Comparison of ENCODE assay signal across 8 mouse cellular contexts in the genomic region with DNA sequence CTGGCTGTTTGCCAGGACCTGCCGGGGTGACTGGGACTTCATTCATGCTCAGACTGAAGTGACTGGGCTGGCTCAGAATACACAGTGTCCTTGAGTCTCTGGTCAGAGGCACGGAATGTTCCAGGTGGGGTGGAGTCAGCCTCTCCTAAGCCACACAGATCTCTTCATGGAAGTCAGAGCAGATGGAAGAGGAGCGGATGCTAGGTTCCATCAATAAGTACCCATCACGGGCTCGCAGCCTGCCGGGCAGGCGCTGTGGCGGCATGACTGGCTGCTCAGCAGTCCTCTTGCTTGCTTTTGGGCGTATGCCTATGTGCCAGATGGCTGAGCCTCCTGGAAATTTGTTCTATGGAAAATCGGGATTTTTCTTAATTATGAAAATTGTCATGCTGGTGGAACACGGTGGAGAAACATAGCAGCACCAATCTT. TPM values are rescaled to one million over a fixed set of nuclear protein-coding genes. Genes with fewer than 3 reads are reported as not detected.
DNase-seq lines count a peak whose midpoint lies in the region; ATAC-seq and TF ChIP-seq lines count a peak whose summit lies in the region.

No protein-coding gene starts in this region.

- no peak overlapping the region for H3K9ac ChIP-seq in neural tube, embryonic 13.5 days
- no peak overlapping the region for H3K9ac ChIP-seq in forebrain, embryonic 14.5 days (ENCODE audit: low read length)
- no peak overlapping the region for H3K9ac ChIP-seq in stomach, postnatal 0 days (ENCODE audit: low read length)

- WGBS in neural tube, embryonic 13.5 days, result 73% methylated on average over 11 of the region's 11 CpGs
- WGBS in forebrain, embryonic 14.5 days, result 61% methylated on average over 11 of the region's 11 CpGs
- WGBS in stomach, postnatal 0 days, result 72% methylated on average over 11 of the region's 11 CpGs

- no peak for ATAC-seq in neural tube, embryonic 13.5 days (ENCODE audit: low read depth)
- peak; percentile 68; the same call in 1 of the 2 replicates for ATAC-seq in forebrain, embryonic 14.5 days
- ATAC-seq in stomach, postnatal 0 days (ENCODE audit: low FRiP score, low TSS enrichment), result peak; percentile 73
- ATAC-seq in erythroblast, adult 5-6 weeks (replicated peaks; ENCODE audit: low FRiP score, poor library complexity, severe bottlenecking), result no peak

- intact Hi-C loops in left cerebral cortex, postnatal 10 days (cut with DNase I), result no loop called here

- peaks cover 16% of the 10 kb centered on the region for H3K4me1 ChIP-seq in neural tube, embryonic 13.5 days (replicated peaks)
- peaks cover 23% of the 10 kb centered on the region for H3K4me1 ChIP-seq in forebrain, embryonic 14.5 days (ENCODE audit: control insufficient read depth, insufficient read depth, low read length)
- no peaks in the 10 kb centered on the region for H3K4me1 ChIP-seq in stomach, postnatal 0 days (replicated peaks; ENCODE audit: control insufficient read depth, insufficient read depth)

- no peak for DNase-seq in neural tube, embryonic 10.5 days (ENCODE audit: extremely low spot score, low spot score)
- peak; percentile 81 for DNase-seq in forebrain, embryonic 14.5 days (ENCODE audit: low spot score)
- DNase-seq in left cerebral cortex, postnatal 10 days (ENCODE audit: extremely low spot score in 1 of 2, low spot score in 2 of 2), result peak; percentile 62 to 65
- DNase-seq in stomach, postnatal 0 days (ENCODE audit: low spot score), result peak; percentile 69
- DNase-seq in kidney, adult 18-20 months, result no peak
- no peak for DNase-seq in natural killer cell, adult 2 months (ENCODE audit: low spot score in 2 of 2)

- TF ChIP-seq CTCF in stomach, postnatal 0 days (IDR thresholded peaks at IDR 0.05; ENCODE audit: low read depth), result no peak

- H3K27me3 ChIP-seq in neural tube, embryonic 13.5 days, result no peaks in the 10 kb centered on the region
- H3K27me3 ChIP-seq in forebrain, embryonic 14.5 days (replicated peaks; ENCODE audit: control insufficient read depth, insufficient read depth, low read length), result no peaks in the 10 kb centered on the region
- no peaks in the 10 kb centered on the region for H3K27me3 ChIP-seq in stomach, postnatal 0 days (ENCODE audit: control insufficient read depth, insufficient read depth, low read length)

- H3K9me3 ChIP-seq in neural tube, embryonic 13.5 days, result no peaks in the 10 kb centered on the region
- no peaks in the 10 kb centered on the region for H3K9me3 ChIP-seq in forebrain, embryonic 14.5 days (replicated peaks; ENCODE audit: control insufficient read depth, low read length)
- H3K9me3 ChIP-seq in stomach, postnatal 0 days (ENCODE audit: control insufficient read depth, low read length), result no peaks in the 10 kb centered on the region

- 0 out of 2 replicates have a peak overlapping the region, but pooled peaks have one; percentile 52 for H3K27ac ChIP-seq in neural tube, embryonic 13.5 days (replicated peaks)
- H3K27ac ChIP-seq in forebrain, embryonic 14.5 days (ENCODE audit: low read depth, low read length), result peak overlapping the region; percentile 86
- no peak overlapping the region for H3K27ac ChIP-seq in stomach, postnatal 0 days (replicated peaks)

- H3K36me3 ChIP-seq in neural tube, embryonic 13.5 days, result no peaks in the 10 kb centered on the region
- no peaks in the 10 kb centered on the region for H3K36me3 ChIP-seq in forebrain, embryonic 14.5 days (ENCODE audit: control insufficient read depth, insufficient read depth, low read length)
- H3K36me3 ChIP-seq in stomach, postnatal 0 days (ENCODE audit: control insufficient read depth, insufficient read depth, low read length), result no peaks in the 10 kb centered on the region

- H3K4me2 ChIP-seq in neural tube, embryonic 13.5 days, result no peak overlapping the region
- H3K4me2 ChIP-seq in forebrain, embryonic 14.5 days (ENCODE audit: low read length), result no peak overlapping the region
- H3K4me2 ChIP-seq in stomach, postnatal 0 days (replicated peaks; ENCODE audit: low read depth), result no peak overlapping the region

- H3K4me3 ChIP-seq in neural tube, embryonic 13.5 days, result no peak overlapping the region
- H3K4me3 ChIP-seq in forebrain, embryonic 14.5 days (ENCODE audit: low read depth, low read length), result no peak overlapping the region
- no peak overlapping the region for H3K4me3 ChIP-seq in stomach, postnatal 0 days (ENCODE audit: low read depth, low read length)

- no peak for TF ChIP-seq EP300 in stomach, postnatal 0 days (optimal IDR thresholded peaks at IDR 0.05)

RNA-seq across cellular contexts. Expression of a gene that starts 32.6 kb away (rescaled TPM):
- 136 and 148 TPM in 2 replicates for polyA plus RNA-seq in neural tube, embryonic 13.5 days (2015; fragmentation: Nextera tagmentation; extraction: Ambion mirVana)
- 162 and 169 TPM in 2 replicates for polyA plus RNA-seq in forebrain, embryonic 14.5 days (2014; fragmentation: Nextera tagmentation; extraction: Ambion mirVana)
- 100 to 1,000 TPM; 110 to 113 TPM for total RNA-seq in left cerebral cortex, postnatal 10 days (2021)
- 101 and 116 TPM in 2 replicates for polyA plus RNA-seq in stomach, postnatal 0 days (2015; fragmentation: Nextera tagmentation; extraction: Ambion mirVana)
- total RNA-seq in erythroblast, adult 5-6 weeks (2015; ENCODE audit: low replicate concordance), result 6.5 and 7.5 TPM in 2 replicates
- 10.0 and 17.0 TPM in 2 replicates for total RNA-seq in erythroblast, adult 5-6 weeks (2017; ENCODE audit: low replicate concordance)

Comparison
In these comparisons a context has a peak if more than half of its experiments do, and no peak if none do; other contexts are left out.
1. ATAC-seq: peak in forebrain, embryonic 14.5 days (single experiment) and stomach, postnatal 0 days (single experiment); none in neural tube, embryonic 13.5 days (single experiment) and erythroblast, adult 5-6 weeks (single experiment).
2. DNase-seq: peak in forebrain, embryonic 14.5 days (single experiment), left cerebral cortex, postnatal 10 days (2 of 2) and stomach, postnatal 0 days (single experiment); none in neural tube, embryonic 10.5 days (single experiment), kidney, adult 18-20 months (single experiment) and natural killer cell, adult 2 months (0 of 2).